Mouse (Mus musculus) embryonic fibroblast, embryonic 13.5 days (primary cell): ENCODE measurements around the gene Tenm4.

Source experiments
- CTCF ChIP-seq: IDR thresholded peaks from 2 replicates; pipeline ENCODE4 v1.5.1; 2011; ENCODE audit warnings: mild to moderate bottlenecking, control low read depth, low read length, moderate library complexity, borderline replicate concordance; ENCODE audit not compliant: insufficient read depth
- POLR2A ChIP-seq: IDR thresholded peaks from 2 replicates; pipeline ENCODE4 v1.6.1; 2011; ENCODE audit warnings: low read depth, mild to moderate bottlenecking, control low read depth, low read length, moderate library complexity

GRCm38 (mm10) chr7:96303963-96304362, 132.9 kb downstream of the Tenm4 start:
- TF ChIP-seq POLR2A (no peak), CTCF (no peak)
